Mouse (Mus musculus) left cerebral cortex, adult 6 months (tissue): ENCODE measurements around the gene Plscr1. TPM values are rescaled to one million over a fixed set of nuclear protein-coding genes. Genes with fewer than 3 reads are reported as not detected.

ENCODE experiments used
- long read RNA-seq, 2 experiments: library from polyadenylated mRNA; unstranded; transcript quantifications; one replicate each; pipeline ENCODE4 v2.0.0; 2019 to 2020
- polyA plus RNA-seq: library from polyadenylated mRNA; unstranded; fragments of <200 nt; fragmentation: Nextera tagmentation; gene quantifications from 2 replicates; pipeline ENCODE4 v1.2.3, GENCODE M21; 2021

Plscr1 gene
- 2.3 and 2.4 TPM in 2 replicates for polyA plus RNA-seq
- long read RNA-seq, experiment 1, partial matches to known transcripts, result 0 of 4 reads
- long read RNA-seq, experiment 1, other reads (novel, unspliced or antisense), result 0 of 4 reads
- long read RNA-seq, experiment 2, partial matches to known transcripts, result 0 of 4 reads
- long read RNA-seq, experiment 2, other reads (novel, unspliced or antisense), result 1 of 4 reads

DNA sequence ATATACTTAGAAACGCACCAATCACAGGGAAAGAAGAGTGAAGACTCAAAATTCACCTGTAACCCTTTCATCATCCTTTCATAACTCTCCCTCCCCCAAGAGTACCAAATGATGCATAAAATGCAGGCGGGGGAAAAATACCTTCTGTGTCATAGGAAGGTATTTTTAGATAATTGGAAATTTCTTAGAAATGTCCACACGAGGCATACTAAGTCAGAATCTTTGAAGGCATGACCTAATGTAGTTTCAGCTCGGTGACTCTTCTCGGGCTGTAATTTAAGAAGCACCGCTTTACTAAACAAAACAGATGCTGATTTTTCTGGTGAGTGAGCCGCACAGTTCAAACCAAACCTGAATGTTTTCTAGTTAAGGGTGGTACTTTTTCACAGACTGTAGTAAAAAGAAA, at the start of gene Plscr1:
Plscr1 (plus strand) TSS at position 304 of the 406 bp plus-strand sequence.

DNA sequence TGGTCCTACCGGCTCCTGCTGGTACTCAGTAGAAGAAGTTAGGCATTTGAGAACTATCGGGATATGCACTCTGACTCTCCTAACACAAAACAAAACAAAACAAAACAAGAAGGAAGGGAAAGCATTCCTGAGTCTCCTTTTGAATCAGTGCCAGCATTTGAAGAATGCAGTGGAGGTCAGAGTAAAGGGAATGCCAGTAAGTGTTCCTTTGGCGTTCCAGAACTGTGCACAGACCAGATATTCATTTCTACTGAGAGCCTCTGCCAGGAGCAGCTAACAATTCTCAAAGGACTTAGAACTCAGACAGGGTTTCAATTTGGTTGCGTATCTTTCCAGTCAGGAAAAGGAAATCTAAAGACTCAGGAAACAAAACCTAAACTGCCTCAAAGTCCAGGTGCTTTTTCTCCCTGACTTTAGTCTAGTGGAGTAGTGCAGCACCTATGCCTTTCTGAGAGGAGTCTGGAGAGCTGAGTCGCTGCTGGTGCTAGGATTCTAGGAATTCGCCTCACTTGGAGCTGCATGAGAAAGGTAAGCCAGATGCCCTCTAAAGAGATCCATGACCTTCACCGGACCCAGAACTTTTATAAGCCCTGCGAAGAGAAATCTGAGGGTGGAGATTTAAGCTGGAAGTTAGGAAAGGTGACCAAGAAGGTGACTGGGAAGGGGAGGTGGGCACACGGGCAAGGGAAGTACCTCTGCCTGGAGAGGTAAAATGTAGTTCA, 26.1 kb downstream of the Plscr1 start, which contains the start of gene Plscr2:
Plscr2 (plus strand) TSS at position 117 of the 722 bp plus-strand sequence.

DNA sequence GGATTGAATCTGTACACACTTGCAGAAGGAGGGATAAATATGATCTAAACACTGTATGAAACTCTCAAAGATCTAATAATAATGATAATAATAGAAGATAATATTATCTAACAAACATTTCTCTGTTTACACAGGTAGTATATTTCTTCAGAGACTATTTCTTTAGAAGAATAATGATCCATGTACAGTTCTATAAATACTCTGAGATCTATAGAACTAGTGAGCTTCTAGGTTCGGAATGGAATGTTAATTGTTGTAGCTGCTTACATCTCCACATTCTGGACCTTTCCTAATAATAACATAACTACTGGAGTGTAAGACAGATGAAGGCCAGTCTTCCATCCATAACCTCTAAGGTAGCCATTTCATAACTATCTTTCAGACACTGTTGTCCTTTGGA, 59.5 kb downstream of the Plscr1 start, which contains the start of gene 1700057G04Rik:
1700057G04Rik (plus strand) TSS at position 301 of the 400 bp plus-strand sequence.

Other genes with a start within 250 kb of the Plscr1 start
- not detected in 2 replicates for gene Plscr5, start 56.8 kb upstream of the Plscr1 start, polyA plus RNA-seq
- gene Plscr2, start 25.9 kb downstream of the Plscr1 start, polyA plus RNA-seq, result 1.8 and 2.1 TPM in 2 replicates
- gene 1700057G04Rik, start 59.6 kb downstream of the Plscr1 start, polyA plus RNA-seq, result not detected in 2 replicates
- gene Plscr4, start 207.6 kb downstream of the Plscr1 start, polyA plus RNA-seq, result 1.7 and 2.1 TPM in 2 replicates